Mouse (Mus musculus) neural tube, embryonic 11.5 days (tissue): ENCODE data around the gene Prkci. TPM values are rescaled to one million over a fixed set of nuclear protein-coding genes. Genes with fewer than 3 reads are reported as not detected.

ENCODE experiments used
- ATAC-seq: fragments of 200-750 bp; cut with Nextera tagmentation; 2 replicates; pipeline ENCODE4 v1.8.0; 2017; ENCODE audit warnings: moderate number of reproducible peaks, mild to moderate bottlenecking, moderate TSS enrichment, moderate library complexity; ENCODE audit not compliant: insufficient read depth, low FRiP score, low TSS enrichment
- DNase-seq: peaks from one replicate; pipeline ENCODE4 v3.0.0-alpha.2; 2015; ENCODE audit warnings: low spot score
- H3K27ac ChIP-seq: fragments of 300-500 bp; sonication (generic); 2 replicates; pipeline ENCODE4 v1.5.1; 2014; ENCODE audit warnings: low read depth, mild to moderate bottlenecking, low read length
- H3K27me3 ChIP-seq: fragments of 300-500 bp; sonication (generic); 2 replicates; pipeline ENCODE4 v1.6.1; 2014; ENCODE audit warnings: mild to moderate bottlenecking, low read length, mixed read lengths; ENCODE audit not compliant: control insufficient read depth, insufficient read depth
- H3K36me3 ChIP-seq: fragments of 300-500 bp; sonication (generic); 2 replicates; pipeline ENCODE4 v1.6.1; 2014; ENCODE audit warnings: mild to moderate bottlenecking, low read length, moderate library complexity, mixed read lengths; ENCODE audit not compliant: control insufficient read depth, insufficient read depth
- H3K4me1 ChIP-seq: fragments of 300-500 bp; sonication (generic); 2 replicates; pipeline ENCODE4 v1.6.1; 2014; ENCODE audit warnings: low read length, mixed read lengths; ENCODE audit not compliant: control insufficient read depth, insufficient read depth
- H3K4me2 ChIP-seq: fragments of 300-500 bp; sonication (generic); 2 replicates; pipeline ENCODE4 v1.6.1; 2014; ENCODE audit warnings: low read depth, mild to moderate bottlenecking, moderate library complexity
- H3K4me3 ChIP-seq: fragments of 300-500 bp; sonication (generic); 2 replicates; pipeline ENCODE4 v1.5.1; 2014; ENCODE audit warnings: low read depth, low read length
- H3K9ac ChIP-seq: fragments of 300-500 bp; sonication (generic); 2 replicates; pipeline ENCODE4 v1.6.1; 2014; ENCODE audit warnings: mild to moderate bottlenecking, low read length
- H3K9me3 ChIP-seq: fragments of 300-500 bp; sonication (generic); 2 replicates; pipeline ENCODE4 v1.6.1; 2016; ENCODE audit warnings: low read length; ENCODE audit not compliant: control insufficient read depth
- WGBS: fragments of 180-500 bp; shearing (Covaris S2); extraction: QIAGEN DNeasy Blood & Tissue Kit; methylation state at CpG from one replicate; pipeline ENCODE4 v1.1.7; 2014; 5-methylcytosine and 5-hydroxymethylcytosine counted together
- polyA plus RNA-seq: library from polyadenylated mRNA; unstranded; fragments of >200 nt; fragmentation: Nextera tagmentation; extraction: Ambion mirVana; gene quantifications from 2 replicates; pipeline ENCODE4 v1.2.1, GENCODE M21; 2014

Gene Prkci
- polyA plus RNA-seq, 1 experiment from 2014 or later, result 47.8 TPM

DNA sequence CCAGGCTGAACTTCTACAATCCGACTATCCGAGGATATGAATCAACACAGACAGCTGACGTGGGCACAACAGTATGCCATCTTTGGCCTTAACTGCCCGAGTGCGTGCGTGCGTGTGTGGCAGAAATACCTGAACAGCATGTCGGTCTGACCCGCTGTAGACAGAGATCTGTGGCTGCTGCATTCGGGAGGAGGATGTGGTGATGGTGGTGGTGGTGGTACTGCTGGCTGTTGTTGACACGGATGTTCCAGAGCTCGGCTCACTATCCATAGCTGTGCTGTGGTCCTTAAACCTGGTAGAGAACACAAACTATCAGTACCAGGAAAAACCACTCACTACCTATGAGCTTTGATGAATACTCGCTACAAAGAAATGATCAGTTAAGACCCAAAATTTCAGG is 29.9 kb upstream of the Prkci start:
- H3K9ac ChIP-seq, result no peak overlapping the region
- no peak for ATAC-seq
- H3K4me1 ChIP-seq, result no peaks in the 10 kb centered on the region; the same call in 1 of the 2 replicates
- WGBS, result 95% methylated on average over 13 of the region's 13 CpGs
- H3K9me3 ChIP-seq, result no peaks in the 10 kb centered on the region
- DNase-seq, result no peak
- H3K4me3 ChIP-seq, result no peak overlapping the region
- no peak overlapping the region for H3K27ac ChIP-seq
- no peak overlapping the region for H3K4me2 ChIP-seq
- peaks cover 8% of the 10 kb centered on the region for H3K36me3 ChIP-seq
- H3K27me3 ChIP-seq, result no peaks in the 10 kb centered on the region

DNA sequence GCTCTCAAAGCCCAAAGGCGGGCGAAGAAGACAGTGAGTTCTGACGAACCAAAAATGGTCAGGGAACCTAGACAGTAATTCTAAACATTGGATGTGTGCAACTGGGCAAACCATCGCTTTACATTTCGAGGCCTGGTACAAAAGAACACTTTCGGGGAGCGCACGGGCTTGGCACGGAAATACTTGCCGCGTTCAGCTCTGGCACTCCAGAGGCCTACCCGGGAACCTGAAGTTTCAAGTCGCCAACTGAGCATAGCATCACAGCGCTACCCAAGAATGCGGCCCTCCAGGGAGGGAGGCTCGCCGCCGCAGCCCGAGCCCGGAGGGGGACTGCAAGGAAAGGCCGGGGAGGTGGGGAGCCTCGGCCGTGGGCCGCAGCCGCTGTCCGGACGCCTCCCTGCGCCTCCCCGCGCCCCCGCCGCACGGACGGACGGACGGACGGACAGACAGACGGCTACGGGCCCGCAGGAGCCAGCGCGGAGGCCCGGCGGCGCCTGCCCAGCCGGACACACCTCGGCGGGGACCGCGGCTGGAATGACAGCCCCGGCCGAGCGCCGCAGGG is 26.9 kb upstream of the Prkci start:
- peak overlapping the region; percentile 63 for H3K4me2 ChIP-seq
- peak overlapping the region; percentile 90 for H3K9ac ChIP-seq
- DNase-seq (peak; percentile 68), ATAC-seq (peak; percentile 75)
- no peaks in the 10 kb centered on the region; the same call in 1 of the 2 replicates for H3K4me1 ChIP-seq
- WGBS, result under 1% methylated on average over 42 of the region's 54 CpGs
- H3K9me3 ChIP-seq, result no peaks in the 10 kb centered on the region
- no peaks in the 10 kb centered on the region for H3K27me3 ChIP-seq
- H3K4me3 ChIP-seq, result peak overlapping the region; percentile 99
- H3K27ac ChIP-seq, result peak overlapping the region; percentile 75
- H3K36me3 ChIP-seq, result no peaks in the 10 kb centered on the region

DNA sequence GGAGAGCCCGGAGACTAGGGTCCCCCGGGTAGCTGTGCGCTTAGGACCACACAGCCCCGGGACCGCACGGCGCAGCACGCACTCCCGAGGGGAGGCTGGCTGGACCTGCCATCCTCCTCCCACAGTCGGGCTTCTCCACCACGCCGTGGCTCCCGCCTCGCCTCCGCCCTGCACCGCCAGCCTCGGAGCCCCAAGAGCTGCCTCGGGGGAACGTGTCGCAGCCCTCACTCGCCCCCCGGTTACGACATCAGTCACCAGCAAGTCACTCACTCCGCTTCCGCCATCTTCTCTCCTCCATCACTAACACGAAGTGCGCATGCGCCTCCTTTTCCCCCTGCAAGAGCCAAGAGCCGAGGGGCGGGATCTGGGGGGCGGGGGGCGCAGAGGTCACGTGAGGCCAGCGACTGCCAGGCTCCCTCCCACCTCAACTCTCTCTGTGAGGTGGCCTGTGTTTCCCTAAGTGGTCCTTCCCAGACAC is 26.4 kb upstream of the Prkci start, which contains the start of gene Phc3:
Phc3 (minus strand) TSS at position 312 of the 478 bp plus-strand sequence.
- no peaks in the 10 kb centered on the region; the same call in 1 of the 2 replicates for H3K4me1 ChIP-seq
- peak within 1 kb of the TSS; percentile 99 for H3K4me3 ChIP-seq
- ATAC-seq (peak; percentile 93), DNase-seq (peak; percentile 95)
- H3K27me3 ChIP-seq, result no peaks in the 10 kb centered on the region
- peak within 1 kb of the TSS; percentile 63 for H3K4me2 ChIP-seq
- peak within 1 kb of the TSS; percentile 75 for H3K27ac ChIP-seq
- peak within 1 kb of the TSS; percentile 90 for H3K9ac ChIP-seq
- WGBS, result 1% methylated on average over 24 of the region's 34 CpGs
- H3K9me3 ChIP-seq, result no peaks in the 10 kb centered on the region
- H3K36me3 ChIP-seq, result no peaks in the 10 kb centered on the region

DNA sequence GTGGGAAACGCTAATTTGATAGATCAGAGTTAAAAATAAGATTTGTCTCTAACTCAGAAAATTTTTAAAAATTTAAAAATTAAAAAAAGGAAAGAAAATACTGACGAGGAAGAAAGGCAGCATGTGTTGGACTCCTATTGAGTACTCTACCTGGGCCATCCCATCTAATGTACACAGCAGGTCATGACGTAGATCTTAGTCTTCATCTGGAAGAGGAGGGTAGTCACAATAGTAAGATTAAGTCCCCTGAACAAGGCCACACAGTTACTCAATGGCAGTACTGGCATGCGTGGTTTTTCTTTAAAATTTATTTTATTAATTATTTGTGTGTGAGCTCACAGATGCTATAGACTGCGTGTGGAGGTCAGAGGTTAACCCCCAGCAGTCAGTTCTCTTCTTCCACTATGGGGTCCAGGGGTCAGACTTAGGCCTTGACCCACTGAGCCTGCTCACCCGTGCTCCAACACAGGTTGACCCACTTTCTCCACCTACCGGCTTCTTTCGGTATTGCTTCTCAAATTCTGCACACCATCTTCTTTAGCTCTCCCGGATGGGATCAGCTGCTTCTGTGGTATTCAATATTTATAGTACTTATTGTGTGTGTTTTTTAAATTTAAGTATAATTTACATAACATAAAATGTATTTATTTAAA is 20.3 kb upstream of the Prkci start:
- DNase-seq (peak; percentile 59), ATAC-seq (peak; percentile 55)
- WGBS, result 44% methylated on average over 9 of the region's 9 CpGs
- no peaks in the 10 kb centered on the region for H3K36me3 ChIP-seq
- no peaks in the 10 kb centered on the region for H3K4me1 ChIP-seq
- H3K9ac ChIP-seq, result no peak overlapping the region
- no peak overlapping the region for H3K4me2 ChIP-seq
- H3K9me3 ChIP-seq, result no peaks in the 10 kb centered on the region
- no peak overlapping the region for H3K27ac ChIP-seq
- no peaks in the 10 kb centered on the region for H3K27me3 ChIP-seq
- no peak overlapping the region for H3K4me3 ChIP-seq

- no peaks in the 10 kb centered on the region for H3K36me3 ChIP-seq
- DNase-seq, result no peak
Observed at GRCm38 (mm10) chr3:30976991-30977603, 18.4 kb upstream of the Prkci start.

GRCm38 (mm10) chr3:30981616-30982380 is 13.7 kb upstream of the Prkci start:
- no peaks in the 10 kb centered on the region for H3K9me3 ChIP-seq
- no peaks in the 10 kb centered on the region for H3K27me3 ChIP-seq
- no peak overlapping the region for H3K27ac ChIP-seq
- WGBS, result 74% methylated on average over 5 of the region's 5 CpGs
- H3K9ac ChIP-seq, result no peak overlapping the region
- no peak overlapping the region for H3K4me3 ChIP-seq
- H3K36me3 ChIP-seq, result no peaks in the 10 kb centered on the region
- H3K4me2 ChIP-seq, result no peak overlapping the region
- ATAC-seq (no peak), DNase-seq (no peak)
- H3K4me1 ChIP-seq, result no peaks in the 10 kb centered on the region

More at GRCm38 (mm10) chr3:30976991-30977603, 18.4 kb upstream of the Prkci start:
- Histone ChIP-seq H3K4me1 (no peaks in the 10 kb centered on the region), H3K27ac (no peak overlapping the region), H3K27me3 (no peaks in the 10 kb centered on the region), H3K4me3 (no peak overlapping the region), H3K9me3 (no peaks in the 10 kb centered on the region), H3K4me2 (no peak overlapping the region), H3K9ac (no peak overlapping the region)
- 75% methylated on average over 1 of the region's 1 CpGs for WGBS
- ATAC-seq, result no peak

DNA sequence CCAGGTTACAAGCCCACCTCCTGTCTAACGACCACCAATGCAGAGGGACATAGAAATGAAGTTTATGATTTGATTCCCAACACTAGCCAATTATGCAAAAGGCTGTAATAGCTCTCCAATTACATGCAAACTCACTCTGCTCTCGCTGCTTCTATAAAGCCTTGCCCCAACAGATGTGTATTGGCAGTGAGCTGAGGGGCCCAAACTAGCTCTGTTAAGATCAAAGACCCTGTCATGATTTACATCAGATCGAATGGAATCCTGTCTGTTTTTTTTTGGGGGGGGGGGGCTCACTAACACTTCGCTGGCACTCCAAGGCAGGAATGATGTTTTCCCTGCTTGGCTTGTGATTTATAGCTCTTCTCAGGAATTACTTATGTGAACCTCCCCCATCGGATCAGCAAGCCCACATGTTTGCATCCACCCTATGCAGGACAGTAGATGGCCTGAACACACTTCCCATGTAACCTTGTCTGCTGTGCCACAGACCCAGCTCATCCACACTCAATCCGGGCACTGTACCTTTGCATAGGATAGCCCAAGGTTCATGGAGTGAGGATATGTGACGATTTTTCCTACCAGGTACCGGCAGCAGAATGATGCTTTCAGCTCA is 12.5 kb upstream of the Prkci start:
- no peaks in the 10 kb centered on the region for H3K36me3 ChIP-seq
- no peak for ATAC-seq
- WGBS, result 36% methylated on average over 8 of the region's 8 CpGs
- H3K4me3 ChIP-seq, result no peak overlapping the region
- no peak overlapping the region for H3K27ac ChIP-seq
- H3K9ac ChIP-seq, result no peak overlapping the region
- no peaks in the 10 kb centered on the region for H3K9me3 ChIP-seq
- no peaks in the 10 kb centered on the region for H3K27me3 ChIP-seq
- no peak for DNase-seq
- no peaks in the 10 kb centered on the region for H3K4me1 ChIP-seq
- H3K4me2 ChIP-seq, result no peak overlapping the region
